Mouse (Mus musculus) large intestine, adult 2 months (tissue): ENCODE data around the gene Slc44a3. TPM values are rescaled to one million over a fixed set of nuclear protein-coding genes. Genes with fewer than 3 reads are reported as not detected.

Source experiments
- polyA plus RNA-seq: library from polyadenylated mRNA; depleted of rRNA; stranded (reverse); fragments of >200 nt; gene quantifications from 2 replicates; pipeline ENCODE4 v1.2.3, GENCODE M21; 2012; rRNA removed

Slc44a3 gene
- polyA plus RNA-seq, 1 experiment: 12.0 TPM

Other genes with a start within 250 kb of the Slc44a3 start
- gene Tmem56, start 249.3 kb downstream of the Slc44a3 start, polyA plus RNA-seq: 1.7 and 2.1 TPM in 2 replicates
- 13.4 and 15.2 TPM in 2 replicates for gene Alg14, start 240.6 kb downstream of the Slc44a3 start, polyA plus RNA-seq
- gene Cnn3, start 105.9 kb downstream of the Slc44a3 start, polyA plus RNA-seq: 88.9 and 102 TPM in 2 replicates
- not detected in 2 replicates for gene 4930432M17Rik, start 138.4 kb upstream of the Slc44a3 start, polyA plus RNA-seq
- 15.5 and 16.5 TPM in 2 replicates for gene F3, start 191.1 kb upstream of the Slc44a3 start, polyA plus RNA-seq